Mouse (Mus musculus) embryonic facial prominence, embryonic 11.5 days (tissue): ENCODE measurements around the gene Cnpy1. TPM values are rescaled to one million over a fixed set of nuclear protein-coding genes. Genes with fewer than 3 reads are reported as not detected.

Experiments used
- ATAC-seq: fragments of 200-750 bp; cut with Nextera tagmentation; replicated peaks from 2 replicates; pipeline ENCODE4 v1.8.0; 2017; ENCODE audit warnings: low read depth; ENCODE audit not compliant: insufficient number of reproducible peaks, low FRiP score, low TSS enrichment
- DNase-seq: peaks from one replicate; pipeline ENCODE4 v3.0.0-alpha.2; 2015; ENCODE audit warnings: low spot score
- H3K27ac ChIP-seq: fragments of 300-500 bp; sonication (generic); replicated peaks from 2 replicates; pipeline ENCODE4 v1.5.1; 2014; ENCODE audit warnings: mild to moderate bottlenecking, low read depth, low read length, control low read depth
- H3K27me3 ChIP-seq: fragments of 300-500 bp; sonication (generic); 2 replicates; pipeline ENCODE4 v1.6.1; 2014; ENCODE audit warnings: mild to moderate bottlenecking, low read length, moderate library complexity, mixed read lengths; ENCODE audit not compliant: control insufficient read depth, insufficient read depth
- H3K36me3 ChIP-seq: fragments of 300-500 bp; sonication (generic); replicated peaks from 2 replicates; pipeline ENCODE4 v1.6.1; 2014; ENCODE audit warnings: low read depth, mild to moderate bottlenecking, low read length, moderate library complexity, mixed read lengths; ENCODE audit not compliant: control insufficient read depth, insufficient read depth
- H3K4me1 ChIP-seq: fragments of 300-500 bp; sonication (generic); 2 replicates; pipeline ENCODE4 v1.6.1; 2014; ENCODE audit warnings: low read length, mixed read lengths; ENCODE audit not compliant: control insufficient read depth, insufficient read depth
- H3K4me2 ChIP-seq: fragments of 300-500 bp; sonication (generic); 2 replicates; pipeline ENCODE4 v1.6.1; 2014; ENCODE audit warnings: low read depth, mild to moderate bottlenecking, control low read depth, low read length, moderate library complexity
- H3K4me3 ChIP-seq: fragments of 300-500 bp; sonication (generic); 2 replicates; pipeline ENCODE4 v1.5.1; 2014; ENCODE audit warnings: low read depth, low read length, control low read depth
- H3K9ac ChIP-seq: fragments of 300-500 bp; sonication (generic); replicated peaks from 2 replicates; pipeline ENCODE4 v1.6.1; 2014; ENCODE audit warnings: mild to moderate bottlenecking, control low read depth, low read length
- H3K9me3 ChIP-seq: fragments of 300-500 bp; sonication (generic); replicated peaks from 2 replicates; pipeline ENCODE4 v1.6.1; 2016; ENCODE audit warnings: mild to moderate bottlenecking, low read length, inconsistent platforms, mixed read lengths; ENCODE audit not compliant: control insufficient read depth
- WGBS: fragments of 180-500 bp; shearing (Covaris S2); extraction: QIAGEN DNeasy Blood & Tissue Kit; methylation state at CpG from one replicate; pipeline ENCODE4 v1.1.7; 2014; 5-methylcytosine and 5-hydroxymethylcytosine counted together
- polyA plus RNA-seq: library from polyadenylated mRNA; unstranded; fragments of >200 nt; fragmentation: Nextera tagmentation; extraction: Ambion mirVana; gene quantifications from 2 replicates; pipeline ENCODE4 v1.2.1, GENCODE M21; 2014

Gene Cnpy1
- polyA plus RNA-seq, 1 experiment from 2014 or later = 13.5 TPM

DNA sequence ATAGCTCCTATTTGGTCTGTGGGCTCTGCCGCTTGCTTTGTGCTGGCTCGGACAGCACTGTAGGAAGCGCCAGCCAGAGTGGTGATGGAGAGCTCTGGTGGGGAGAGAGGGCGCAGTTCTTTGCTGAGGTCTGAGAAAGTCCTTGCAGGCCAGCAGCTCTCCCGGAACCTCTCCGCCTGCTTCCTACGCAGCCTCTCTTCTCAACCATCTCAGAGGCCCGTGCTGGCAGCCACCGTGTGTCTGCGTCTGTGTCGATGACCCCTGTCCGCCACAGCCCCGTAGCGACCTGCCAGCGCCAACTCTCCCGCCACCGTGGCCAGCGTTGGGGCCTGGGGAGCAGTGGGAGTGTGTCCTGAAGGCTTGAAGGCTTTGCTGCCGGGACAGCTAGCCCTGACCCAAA, 74.7 kb downstream of the Cnpy1 start:
- ATAC-seq (no peak), DNase-seq (no peak)
- Histone ChIP-seq H3K9me3 (no peaks in the 10 kb centered on the region), H3K4me1 (peaks cover 4% of the 10 kb centered on the region; the same call in 1 of the 2 replicates), H3K27me3 (peaks cover 71% of the 10 kb centered on the region), H3K4me2 (no peak overlapping the region), H3K4me3 (no peak overlapping the region; the same call in 1 of the 2 replicates), H3K36me3 (no peaks in the 10 kb centered on the region), H3K27ac (no peak overlapping the region), H3K9ac (no peak overlapping the region)
- 0% methylated on average over 19 of the region's 19 CpGs for WGBS

DNA sequence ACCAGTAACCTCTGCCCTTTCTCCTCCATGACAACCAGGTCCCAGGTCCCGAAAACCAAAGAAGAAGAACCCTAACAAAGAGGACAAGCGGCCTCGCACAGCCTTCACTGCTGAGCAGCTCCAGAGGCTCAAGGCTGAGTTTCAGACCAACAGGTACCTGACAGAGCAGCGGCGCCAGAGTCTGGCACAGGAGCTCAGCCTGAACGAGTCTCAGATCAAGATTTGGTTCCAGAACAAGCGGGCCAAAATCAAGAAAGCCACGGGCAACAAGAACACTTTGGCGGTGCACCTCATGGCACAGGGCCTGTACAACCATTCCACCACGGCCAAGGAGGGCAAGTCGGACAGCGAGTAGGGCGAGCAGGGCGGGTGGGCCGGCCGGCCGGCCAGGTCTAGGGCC, 75.5 kb downstream of the Cnpy1 start:
- H3K36me3 ChIP-seq = no peaks in the 10 kb centered on the region
- no peak overlapping the region for H3K4me3 ChIP-seq
- H3K27me3 ChIP-seq = peaks cover 74% of the 10 kb centered on the region
- ATAC-seq (no peak), DNase-seq (no peak)
- H3K9me3 ChIP-seq = no peaks in the 10 kb centered on the region
- H3K4me1 ChIP-seq = peaks cover 7% of the 10 kb centered on the region
- no peak overlapping the region for H3K27ac ChIP-seq
- no peak overlapping the region for H3K9ac ChIP-seq
- WGBS = 3% methylated on average over 17 of the region's 17 CpGs
- H3K4me2 ChIP-seq = no peak overlapping the region

DNA sequence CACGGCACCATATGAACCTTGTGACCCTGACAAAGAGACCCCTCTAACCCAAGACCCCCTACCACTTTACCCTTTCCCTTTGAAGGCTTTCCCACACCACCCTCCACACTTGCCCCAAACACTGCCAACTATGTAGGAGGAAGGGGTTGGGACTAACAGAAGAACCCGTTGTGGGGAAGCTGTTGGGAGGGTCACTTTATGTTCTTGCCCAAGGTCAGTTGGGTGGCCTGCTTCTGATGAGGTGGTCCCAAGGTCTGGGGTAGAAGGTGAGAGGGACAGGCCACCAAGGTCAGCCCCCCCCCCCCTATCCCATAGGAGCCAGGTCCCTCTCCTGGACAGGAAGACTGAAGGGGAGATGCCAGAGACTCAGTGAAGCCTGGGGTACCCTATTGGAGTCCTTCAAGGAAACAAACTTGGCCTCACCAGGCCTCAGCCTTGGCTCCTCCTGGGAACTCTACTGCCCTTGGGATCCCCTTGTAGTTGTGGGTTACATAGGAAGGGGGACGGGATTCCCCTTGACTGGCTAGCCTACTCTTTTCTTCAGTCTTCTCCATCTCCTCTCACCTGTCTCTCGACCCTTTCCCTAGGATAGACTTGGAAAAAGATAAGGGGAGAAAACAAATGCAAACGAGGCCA, 76.3 kb downstream of the Cnpy1 start:
- peaks cover 73% of the 10 kb centered on the region for H3K27me3 ChIP-seq
- no peak overlapping the region for H3K4me3 ChIP-seq
- no peak overlapping the region for H3K4me2 ChIP-seq
- peaks cover 7% of the 10 kb centered on the region for H3K4me1 ChIP-seq
- no peak overlapping the region for H3K9ac ChIP-seq
- H3K36me3 ChIP-seq = no peaks in the 10 kb centered on the region
- no peaks in the 10 kb centered on the region for H3K9me3 ChIP-seq
- no peak overlapping the region for H3K27ac ChIP-seq
- ATAC-seq (no peak), DNase-seq (no peak)
- 8% methylated on average over 5 of the region's 5 CpGs for WGBS

DNA sequence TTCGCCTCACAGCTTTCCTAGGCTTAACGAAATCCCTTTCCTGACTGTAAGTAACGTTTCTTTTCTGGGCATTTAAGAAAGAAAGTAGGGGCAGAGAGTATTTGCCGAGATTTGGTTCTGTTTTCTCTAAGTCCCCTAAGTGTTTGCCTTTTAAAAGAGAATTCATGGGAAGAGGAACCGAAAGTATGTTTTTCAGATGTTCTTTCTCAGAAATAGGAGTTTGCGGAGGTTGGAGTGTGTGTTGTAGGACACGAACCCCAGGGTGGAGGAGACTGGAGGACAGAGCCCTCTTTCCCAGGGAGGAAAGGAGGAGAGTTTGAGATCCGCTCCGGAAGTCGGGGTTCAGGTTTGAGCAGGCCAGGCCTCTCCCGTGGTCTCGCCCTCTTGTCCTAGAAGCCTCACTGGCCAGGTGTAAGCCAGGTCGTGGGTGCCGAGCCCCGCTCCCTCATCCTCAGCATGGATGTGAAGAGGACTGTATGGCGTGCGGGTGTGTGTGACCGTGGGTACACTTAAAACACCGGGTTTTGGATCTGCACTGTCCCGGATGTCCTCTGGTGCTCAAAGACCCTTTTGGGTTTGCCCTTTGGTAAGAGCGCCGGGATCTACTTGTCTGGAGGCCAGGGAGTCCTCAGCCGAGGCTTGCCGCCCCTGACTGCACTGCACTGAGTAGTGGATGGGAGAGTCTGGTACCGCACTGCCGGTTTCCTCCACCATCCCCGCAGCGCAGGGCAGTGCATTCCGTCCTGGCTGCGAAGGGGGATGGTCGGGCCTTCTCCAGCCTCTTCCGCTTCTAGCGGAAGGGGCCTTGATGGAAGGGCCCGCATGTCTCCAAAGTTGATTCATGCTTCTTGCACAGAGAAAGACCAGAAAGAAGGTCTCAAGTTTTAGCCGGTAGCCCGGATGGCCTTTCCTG, 77.1 kb downstream of the Cnpy1 start:
- Histone ChIP-seq H3K4me2 (no peak overlapping the region), H3K9ac (no peak overlapping the region), H3K4me1 (peaks cover 7% of the 10 kb centered on the region), H3K27me3 (peaks cover 73% of the 10 kb centered on the region), H3K36me3 (no peaks in the 10 kb centered on the region), H3K27ac (no peak overlapping the region), H3K4me3 (peak overlapping the region; percentile 5; the same call in 1 of the 2 replicates), H3K9me3 (no peaks in the 10 kb centered on the region)
- WGBS = 1% methylated on average over 36 of the region's 36 CpGs
- no peak for ATAC-seq
- no peak for DNase-seq

DNA sequence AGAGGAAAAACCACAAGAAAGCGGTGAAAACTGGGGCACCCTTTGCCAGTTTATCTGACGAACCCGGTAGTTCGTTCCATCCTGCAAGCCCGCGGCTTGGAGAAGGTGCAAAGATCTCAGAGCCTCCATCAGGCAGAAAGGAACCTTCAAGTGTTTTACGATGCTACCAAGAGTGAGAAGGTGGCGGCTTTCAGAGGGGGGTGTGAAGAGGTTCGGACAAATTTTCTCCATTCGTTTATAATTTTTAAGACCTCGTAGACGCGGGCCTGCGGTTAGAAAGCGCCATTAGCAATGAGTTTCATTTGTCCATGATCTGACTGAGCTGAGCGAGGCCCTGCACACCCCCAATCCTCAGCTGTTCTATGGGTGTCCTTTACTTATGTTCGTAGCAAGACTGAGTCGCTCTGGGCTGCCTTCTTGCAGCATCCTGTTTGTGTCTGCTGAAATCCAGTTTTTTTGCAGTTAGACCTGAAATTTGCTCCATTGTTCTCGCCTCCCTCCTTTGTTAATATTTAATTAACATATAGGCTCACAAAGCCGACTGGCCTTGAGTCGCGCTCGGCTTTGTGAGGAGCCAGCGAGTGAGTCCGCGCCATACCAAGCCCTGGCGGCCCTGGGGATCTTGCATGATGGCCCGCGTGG, 77.9 kb downstream of the Cnpy1 start:
- no peaks in the 10 kb centered on the region for H3K9me3 ChIP-seq
- H3K27me3 ChIP-seq = peaks cover 72% of the 10 kb centered on the region
- no peak overlapping the region for H3K4me2 ChIP-seq
- H3K9ac ChIP-seq = no peak overlapping the region
- WGBS = 1% methylated on average over 29 of the region's 29 CpGs
- no peaks in the 10 kb centered on the region for H3K36me3 ChIP-seq
- no peak overlapping the region for H3K4me3 ChIP-seq
- no peak overlapping the region for H3K27ac ChIP-seq
- ATAC-seq (no peak), DNase-seq (no peak)
- peaks cover 7% of the 10 kb centered on the region for H3K4me1 ChIP-seq

DNA sequence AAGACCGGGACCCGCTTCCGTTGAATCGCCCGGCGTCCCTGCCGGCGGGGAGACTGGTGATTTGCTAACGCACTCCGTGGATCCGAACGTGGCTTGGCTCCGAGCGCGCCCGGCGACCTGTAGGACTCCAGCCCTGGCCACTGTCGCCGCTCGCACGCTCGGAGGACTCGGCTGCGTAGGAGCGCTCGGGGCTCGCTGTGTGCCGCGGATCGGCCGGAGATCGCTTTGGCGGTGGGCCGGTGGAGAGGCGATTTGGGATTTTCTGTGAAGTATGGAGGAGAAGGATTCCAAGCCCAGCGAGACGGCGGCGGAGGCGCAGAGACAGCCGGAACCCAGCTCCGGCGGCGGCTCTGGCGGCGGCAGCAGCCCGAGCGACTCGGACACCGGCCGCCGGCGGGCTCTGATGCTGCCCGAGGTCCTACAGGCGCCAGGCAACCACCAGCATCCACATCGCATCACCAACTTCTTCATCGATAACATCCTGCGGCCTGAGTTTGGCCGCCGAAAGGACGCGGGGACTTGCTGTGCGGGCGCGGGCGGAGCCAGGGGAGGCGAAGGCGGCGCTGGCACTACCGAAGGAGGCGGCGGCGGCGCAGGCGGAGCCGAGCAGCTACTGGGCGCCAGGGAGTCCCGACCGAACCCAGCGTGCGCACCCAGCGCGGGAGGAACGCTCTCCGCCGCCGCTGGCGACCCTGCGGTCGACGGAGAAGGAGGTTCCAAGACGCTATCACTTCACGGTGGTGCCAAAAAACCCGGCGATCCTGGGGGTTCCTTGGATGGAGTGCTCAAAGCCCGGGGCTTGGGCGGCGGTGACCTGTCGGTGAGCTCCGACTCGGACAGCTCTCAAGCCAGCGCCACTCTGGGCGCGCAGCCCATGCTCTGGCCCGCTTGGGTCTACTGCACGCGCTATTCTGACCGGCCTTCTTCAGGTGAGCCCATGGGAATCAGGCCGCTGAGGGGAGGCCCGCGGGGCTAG, 79.1 kb downstream of the Cnpy1 start:
- Histone ChIP-seq H3K9me3 (no peaks in the 10 kb centered on the region), H3K9ac (peak overlapping the region; percentile 18; the same call in 1 of the 2 replicates), H3K4me3 (peak overlapping the region; percentile 36), H3K4me2 (peak overlapping the region; percentile 79), H3K36me3 (no peaks in the 10 kb centered on the region), H3K4me1 (peaks cover 7% of the 10 kb centered on the region), H3K27ac (no peak overlapping the region), H3K27me3 (peaks cover 73% of the 10 kb centered on the region)
- ATAC-seq (no peak), DNase-seq (no peak)
- under 1% methylated on average over 111 of the region's 111 CpGs for WGBS
